Mouse (Mus musculus): ENCODE data around the gene Nt5c2. TPM values are rescaled to one million over a fixed set of nuclear protein-coding genes. Genes with fewer than 3 reads are reported as not detected.
A peak's percentile ranks its signal among the peaks of the same experiment; 100 is the strongest.

Gene Nt5c2
- polyA plus RNA-seq, 1 experiment from 2014 or later: 69.6 TPM

GRCm38 (mm10) chr19:46873924-46874323 lies 141.0 kb downstream of the Nt5c2 start:
- Histone ChIP-seq H3K27ac (no peak overlapping the region), H3K9me3 (no peaks in the 10 kb centered on the region), H3K27me3 (ENCODE audit: insufficient read depth, poor library complexity, severe bottlenecking) (no peaks in the 10 kb centered on the region), H3K36me3 (0 out of 2 replicates have a peak, but pooled peaks cover 3% of the 10 kb centered on the region), H3K4me1 (replicated peaks) (no peaks in the 10 kb centered on the region; the same call in 1 of the 2 replicates), H3K4me3 (no peak overlapping the region)
- DNase-seq (ENCODE audit: low spot score): no peak
- whole genome bisulfite sequencing: 88% methylated on average over 3 of the region's 3 CpGs

GRCm38 (mm10) chr19:46871651-46872050 lies 143.3 kb downstream of the Nt5c2 start:
- Histone ChIP-seq H3K4me3 (no peak overlapping the region), H3K27ac (no peak overlapping the region), H3K27me3 (ENCODE audit: insufficient read depth, poor library complexity, severe bottlenecking) (no peaks in the 10 kb centered on the region), H3K36me3 (no peaks in the 10 kb centered on the region), H3K9me3 (no peaks in the 10 kb centered on the region), H3K4me1 (replicated peaks) (no peaks in the 10 kb centered on the region; the same call in 1 of the 2 replicates)
- WGBS: 76% methylated on average over 7 of the region's 7 CpGs
- no peak for DNase-seq (ENCODE audit: low spot score)

GRCm38 (mm10) chr19:46871096-46871495 lies 143.9 kb downstream of the Nt5c2 start:
- Histone ChIP-seq H3K27me3 (ENCODE audit: insufficient read depth, poor library complexity, severe bottlenecking) (no peaks in the 10 kb centered on the region), H3K27ac (no peak overlapping the region), H3K36me3 (no peaks in the 10 kb centered on the region), H3K4me3 (no peak overlapping the region), H3K4me1 (replicated peaks) (no peaks in the 10 kb centered on the region; the same call in 1 of the 2 replicates), H3K9me3 (no peaks in the 10 kb centered on the region)
- no peak for DNase-seq (ENCODE audit: low spot score)
- 93% methylated on average over 4 of the region's 4 CpGs for WGBS

- no peaks in the 10 kb centered on the region for H3K9me3 ChIP-seq
- H3K4me1 ChIP-seq (replicated peaks): no peaks in the 10 kb centered on the region; the same call in none of the 2 replicates
- H3K27me3 ChIP-seq (ENCODE audit: insufficient read depth, poor library complexity, severe bottlenecking): no peaks in the 10 kb centered on the region
- peak; percentile 79 for DNase-seq (ENCODE audit: low spot score)
- WGBS: 16% methylated on average over 6 of the region's 6 CpGs
- no peaks in the 10 kb centered on the region for H3K36me3 ChIP-seq
- no peak overlapping the region for H3K4me3 ChIP-seq
- H3K27ac ChIP-seq: no peak overlapping the region
These were observed 145.4 kb downstream of the Nt5c2 start for GRCm38 (mm10) chr19:46869526-46869925.

- H3K4me3 ChIP-seq: no peak overlapping the region
- no peak overlapping the region for H3K27ac ChIP-seq
- H3K36me3 ChIP-seq: no peaks in the 10 kb centered on the region
- 71% methylated on average over 11 of the region's 11 CpGs for WGBS
- H3K4me1 ChIP-seq (replicated peaks): no peaks in the 10 kb centered on the region; the same call in none of the 2 replicates
- no peaks in the 10 kb centered on the region for H3K9me3 ChIP-seq
- DNase-seq (ENCODE audit: low spot score): no peak
- no peaks in the 10 kb centered on the region for H3K27me3 ChIP-seq (ENCODE audit: insufficient read depth, poor library complexity, severe bottlenecking)
These were observed 145.9 kb downstream of the Nt5c2 start for GRCm38 (mm10) chr19:46869049-46869448.

- no peaks in the 10 kb centered on the region for H3K27me3 ChIP-seq (ENCODE audit: insufficient read depth, poor library complexity, severe bottlenecking)
- no peak overlapping the region for H3K4me3 ChIP-seq
- H3K36me3 ChIP-seq: no peaks in the 10 kb centered on the region
- no peaks in the 10 kb centered on the region; the same call in none of the 2 replicates for H3K4me1 ChIP-seq (replicated peaks)
- WGBS: 83% methylated on average over 4 of the region's 4 CpGs
- DNase-seq (ENCODE audit: low spot score): no peak
- no peak overlapping the region for H3K27ac ChIP-seq
- no peaks in the 10 kb centered on the region for H3K9me3 ChIP-seq
These were observed 149.6 kb downstream of the Nt5c2 start for GRCm38 (mm10) chr19:46865381-46865780.

- WGBS: 68% methylated on average over 6 of the region's 6 CpGs
- DNase-seq (ENCODE audit: low spot score): no peak
- no peak overlapping the region for H3K4me3 ChIP-seq
- H3K36me3 ChIP-seq: no peaks in the 10 kb centered on the region
- no peaks in the 10 kb centered on the region for H3K9me3 ChIP-seq
- no peaks in the 10 kb centered on the region; the same call in none of the 2 replicates for H3K4me1 ChIP-seq (replicated peaks)
- no peaks in the 10 kb centered on the region for H3K27me3 ChIP-seq (ENCODE audit: insufficient read depth, poor library complexity, severe bottlenecking)
- H3K27ac ChIP-seq: no peak overlapping the region
These were observed 150.1 kb downstream of the Nt5c2 start for GRCm38 (mm10) chr19:46864731-46865331.

- Histone ChIP-seq H3K27ac (no peak overlapping the region), H3K4me3 (no peak overlapping the region), H3K9me3 (no peaks in the 10 kb centered on the region), H3K27me3 (ENCODE audit: insufficient read depth, poor library complexity, severe bottlenecking) (no peaks in the 10 kb centered on the region), H3K36me3 (no peaks in the 10 kb centered on the region), H3K4me1 (replicated peaks) (no peaks in the 10 kb centered on the region; the same call in 1 of the 2 replicates)
- 61% methylated on average over 6 of the region's 6 CpGs for WGBS
- no peak for DNase-seq (ENCODE audit: low spot score)
These were observed 150.9 kb downstream of the Nt5c2 start for GRCm38 (mm10) chr19:46864079-46864478.

GRCm38 (mm10) chr19:46863236-46863927 lies 151.6 kb downstream of the Nt5c2 start:
- no peaks in the 10 kb centered on the region for H3K27me3 ChIP-seq (ENCODE audit: insufficient read depth, poor library complexity, severe bottlenecking)
- no peak overlapping the region for H3K4me3 ChIP-seq
- no peaks in the 10 kb centered on the region for H3K36me3 ChIP-seq
- no peak for DNase-seq (ENCODE audit: low spot score)
- no peaks in the 10 kb centered on the region; the same call in 1 of the 2 replicates for H3K4me1 ChIP-seq (replicated peaks)
- 89% methylated on average over 17 of the region's 17 CpGs for WGBS
- H3K27ac ChIP-seq: no peak overlapping the region
- H3K9me3 ChIP-seq: no peaks in the 10 kb centered on the region

- Histone ChIP-seq H3K27ac (no peak overlapping the region), H3K9me3 (no peaks in the 10 kb centered on the region), H3K27me3 (ENCODE audit: insufficient read depth, poor library complexity, severe bottlenecking) (no peaks in the 10 kb centered on the region), H3K4me1 (replicated peaks) (peaks cover under 1% of the 10 kb centered on the region), H3K36me3 (no peaks in the 10 kb centered on the region), H3K4me3 (no peak overlapping the region)
- DNase-seq (ENCODE audit: low spot score): no peak
- WGBS: 70% methylated on average over 3 of the region's 3 CpGs
These were observed 152.4 kb downstream of the Nt5c2 start for GRCm38 (mm10) chr19:46862556-46862955.

- Histone ChIP-seq H3K27me3 (ENCODE audit: insufficient read depth, poor library complexity, severe bottlenecking) (no peaks in the 10 kb centered on the region), H3K4me1 (replicated peaks) (peaks cover 27% of the 10 kb centered on the region), H3K9me3 (no peaks in the 10 kb centered on the region), H3K4me3 (no peak overlapping the region), H3K36me3 (no peaks in the 10 kb centered on the region), H3K27ac (no peak overlapping the region)
- 87% methylated on average over 7 of the region's 7 CpGs for WGBS
- no peak for DNase-seq (ENCODE audit: low spot score)
These were observed 156.8 kb downstream of the Nt5c2 start for GRCm38 (mm10) chr19:46858200-46858599.

- Histone ChIP-seq H3K4me1 (replicated peaks) (peaks cover 27% of the 10 kb centered on the region), H3K4me3 (no peak overlapping the region), H3K27me3 (ENCODE audit: insufficient read depth, poor library complexity, severe bottlenecking) (no peaks in the 10 kb centered on the region), H3K36me3 (no peaks in the 10 kb centered on the region), H3K9me3 (no peaks in the 10 kb centered on the region), H3K27ac (no peak overlapping the region)
- 70% methylated on average over 9 of the region's 9 CpGs for WGBS
- DNase-seq (ENCODE audit: low spot score): no peak
These were observed 157.5 kb downstream of the Nt5c2 start for GRCm38 (mm10) chr19:46857277-46857989.

GRCm38 (mm10) chr19:46856780-46857179 lies 158.2 kb downstream of the Nt5c2 start:
- no peak for DNase-seq (ENCODE audit: low spot score)
- H3K4me3 ChIP-seq: no peak overlapping the region
- H3K27me3 ChIP-seq (ENCODE audit: insufficient read depth, poor library complexity, severe bottlenecking): no peaks in the 10 kb centered on the region
- no peaks in the 10 kb centered on the region for H3K36me3 ChIP-seq
- H3K9me3 ChIP-seq: no peaks in the 10 kb centered on the region
- peak overlapping the region; percentile 42 for H3K27ac ChIP-seq
- WGBS: 32% methylated on average over 10 of the region's 10 CpGs
- H3K4me1 ChIP-seq (replicated peaks): peaks cover 27% of the 10 kb centered on the region
